In genomic region chr2:132293694-132294450, GRCm38 (mm10) we compare ENCODE assay signal across 22 mouse cellular contexts. TPM values are rescaled to one million over a fixed set of nuclear protein-coding genes. Genes with fewer than 3 reads are reported as not detected.
DNase-seq lines count a peak whose midpoint lies in the region; ATAC-seq and TF ChIP-seq lines count a peak whose summit lies in the region.
"Had no signal": no experiment of that assay in that cellular context is flagged by ENCODE, and none has a peak within 500 bp of the region (broad histone marks: within the 10 kb centered on the region; RNA-seq: fewer than 3 reads in every experiment).

No protein-coding gene starts in this region.

- no peaks in the 10 kb centered on the region for H3K27me3 ChIP-seq in heart, embryonic 10.5 days (ENCODE audit: insufficient read depth, poor library complexity, severe bottlenecking)
- H3K27me3 ChIP-seq in G1E (ENCODE audit: insufficient read depth, low read length) = no peaks in the 10 kb centered on the region
- H3K27me3 ChIP-seq in liver, embryonic 12.5 days (replicated peaks) = no peaks in the 10 kb centered on the region
- H3K27me3 ChIP-seq: embryonic facial prominence, embryonic 15.5 days; intestine, embryonic 15.5 days; limb, embryonic 15.5 days; neural tube, embryonic 12.5 days had no signal

- H3K27ac ChIP-seq in heart, embryonic 10.5 days = 0 out of 2 replicates have a peak overlapping the region, but pooled peaks have one; percentile 80
- no peak overlapping the region for H3K27ac ChIP-seq in liver, embryonic 12.5 days
- H3K27ac ChIP-seq: embryonic facial prominence, embryonic 15.5 days; hindbrain, embryonic 14.5 days; intestine, embryonic 15.5 days; limb, embryonic 15.5 days; neural tube, embryonic 12.5 days had no signal

- no peak overlapping the region for H3K9ac ChIP-seq in liver, embryonic 12.5 days
- H3K9ac ChIP-seq: embryonic facial prominence, embryonic 15.5 days; forebrain, postnatal 0 days; hindbrain, embryonic 14.5 days; intestine, embryonic 15.5 days; limb, embryonic 15.5 days; neural tube, embryonic 12.5 days had no signal

- H3K4me1 ChIP-seq in heart, embryonic 10.5 days = peaks cover 53% of the 10 kb centered on the region
- peaks cover 35% of the 10 kb centered on the region for H3K4me1 ChIP-seq in G1E (ENCODE audit: insufficient read depth, low read depth, low read length)
- peaks cover 35% of the 10 kb centered on the region for H3K4me1 ChIP-seq in liver, embryonic 12.5 days
- H3K4me1 ChIP-seq: embryonic facial prominence, embryonic 15.5 days had no signal

- no peak overlapping the region for H3K4me3 ChIP-seq in heart, embryonic 10.5 days
- no peak overlapping the region for H3K4me3 ChIP-seq in G1E (ENCODE audit: low read depth, low read length)
- no peak overlapping the region for H3K4me3 ChIP-seq in liver, embryonic 12.5 days
- H3K4me3 ChIP-seq: embryonic facial prominence, embryonic 15.5 days; intestine, embryonic 15.5 days; limb, embryonic 15.5 days; neural tube, embryonic 12.5 days had no signal

- intact Hi-C loops in heart, postnatal 14 days (cut with DNase I) = no loop called here

- no peak for DNase-seq in heart, embryonic 10.5 days (ENCODE audit: low spot score)
- no peak for DNase-seq in heart, postnatal 14 days
- DNase-seq in G1E (ENCODE audit: low spot score) = no peak
- peak; percentile 43 for DNase-seq in thymus, postnatal 25 days
- DNase-seq in cerebellum, adult 11 months = no peak
- no peak for DNase-seq in right cerebral cortex, postnatal 25 days
- DNase-seq: adrenal gland, postnatal 10 days; cerebellum, adult 11-12 months; cerebellum, postnatal 25 days; forebrain, postnatal 0 days; heart, postnatal 36 days; kidney, adult 9 months; kidney, postnatal 25 days; lung, postnatal 10 days had no signal

- H3K9me3 ChIP-seq in heart, embryonic 10.5 days = no peaks in the 10 kb centered on the region
- H3K9me3 ChIP-seq in G1E (replicated peaks) = no peaks in the 10 kb centered on the region
- no peaks in the 10 kb centered on the region for H3K9me3 ChIP-seq in liver, embryonic 12.5 days (replicated peaks)
- H3K9me3 ChIP-seq: embryonic facial prominence, embryonic 15.5 days; intestine, embryonic 15.5 days; limb, embryonic 15.5 days; neural tube, embryonic 12.5 days had no signal

- ATAC-seq in G1E (ENCODE audit: extremely low read depth, insufficient number of reproducible peaks, low FRiP score, poor library complexity, severe bottlenecking) = peak; percentile 56
- ATAC-seq in megakaryocyte progenitor cell, adult 5-6 weeks (replicated peaks; ENCODE audit: poor library complexity) = peak; percentile 63
- no peak for ATAC-seq in liver, embryonic 12.5 days
- ATAC-seq: forebrain, postnatal 0 days; intestine, embryonic 15.5 days had no signal

- no peak overlapping the region for H3K4me2 ChIP-seq in liver, embryonic 12.5 days
- H3K4me2 ChIP-seq: embryonic facial prominence, embryonic 15.5 days; heart, embryonic 11.5 days; hindbrain, embryonic 14.5 days; intestine, embryonic 15.5 days; limb, embryonic 15.5 days; neural tube, embryonic 12.5 days had no signal

- WGBS in heart, embryonic 10.5 days = 77% methylated on average over 10 of the region's 10 CpGs
- 49% methylated on average over 10 of the region's 10 CpGs for WGBS in liver, embryonic 12.5 days (ENCODE audit: insufficient replicate concordance)

- H3K36me3 ChIP-seq in heart, embryonic 10.5 days = peaks cover 33% of the 10 kb centered on the region
- peaks cover 81% of the 10 kb centered on the region for H3K36me3 ChIP-seq in G1E (replicated peaks)
- H3K36me3 ChIP-seq in liver, embryonic 12.5 days = peaks cover 53% of the 10 kb centered on the region

- no peak for TF ChIP-seq CTCF in G1E (IDR thresholded peaks at IDR 0.05; ENCODE audit: low read depth, low read length)

RNA-seq across cellular contexts. Expression of gene Cds2, which starts 30.9 kb away (rescaled TPM):
- polyA plus RNA-seq in heart, embryonic 10.5 days (2016; fragmentation: Nextera tagmentation; extraction: Ambion mirVana) = 20.0 and 20.4 TPM in 2 replicates
- 10 to 100 TPM; 80.1 to 91.4 TPM for total RNA-seq in heart, postnatal 14 days (2021)
- total RNA-seq in G1E (2014; fragmentation: Nextera tagmentation) = 15.8 and 26.6 TPM in 2 replicates
- 17.6 and 19.6 TPM in 2 replicates for total RNA-seq in G1E (2017)
- polyA plus RNA-seq in G1E (2012) = 8.6 and 12.6 TPM in 2 replicates
- total RNA-seq in megakaryocyte progenitor cell, adult 5-6 weeks (2015) = 6.9 and 9.3 TPM in 2 replicates
- total RNA-seq in megakaryocyte progenitor cell, adult 5-6 weeks (2017) = 8.6 and 10.5 TPM in 2 replicates
- 13.7 and 15.4 TPM in 2 replicates for polyA plus RNA-seq in liver, embryonic 12.5 days (2016; fragmentation: Nextera tagmentation; extraction: Ambion mirVana)

RNA-seq across cellular contexts. Expression of gene Pcna, which starts 40.8 kb away (rescaled TPM):
- 217 and 273 TPM in 2 replicates for polyA plus RNA-seq in heart, embryonic 10.5 days (2016; fragmentation: Nextera tagmentation; extraction: Ambion mirVana)
- total RNA-seq in heart, postnatal 14 days (2021) = 10 to 100 TPM; 40.2 to 57.8 TPM
- total RNA-seq in G1E (2014; fragmentation: Nextera tagmentation) (249 and 267 TPM in 2 replicates), G1E (2017) (520 and 531 TPM in 2 replicates)
- 38.5 and 77.8 TPM in 2 replicates for polyA plus RNA-seq in G1E (2012)
- total RNA-seq in megakaryocyte progenitor cell, adult 5-6 weeks (2015) = 782 and 829 TPM in 2 replicates
- total RNA-seq in megakaryocyte progenitor cell, adult 5-6 weeks (2017) = 543 and 606 TPM in 2 replicates
- polyA plus RNA-seq in liver, embryonic 12.5 days (2016; fragmentation: Nextera tagmentation; extraction: Ambion mirVana) = 353 and 360 TPM in 2 replicates

RNA-seq across cellular contexts. Expression of gene Tmem230, which starts 46.3 kb away (rescaled TPM):
- polyA plus RNA-seq in heart, embryonic 10.5 days (2016; fragmentation: Nextera tagmentation; extraction: Ambion mirVana) = 39.4 TPM in 2 replicates
- total RNA-seq in heart, postnatal 14 days (2021) = 10 to 100 TPM; 20.2 to 23.7 TPM
- total RNA-seq in G1E (2014; fragmentation: Nextera tagmentation) = 113 and 147 TPM in 2 replicates
- 41.6 and 42.7 TPM in 2 replicates for total RNA-seq in G1E (2017)
- polyA plus RNA-seq in G1E (2012) = 34.4 and 37.1 TPM in 2 replicates
- total RNA-seq in megakaryocyte progenitor cell, adult 5-6 weeks (2015) = 60.6 and 64.6 TPM in 2 replicates
- total RNA-seq in megakaryocyte progenitor cell, adult 5-6 weeks (2017) = 17.2 and 23.0 TPM in 2 replicates
- polyA plus RNA-seq in liver, embryonic 12.5 days (2016; fragmentation: Nextera tagmentation; extraction: Ambion mirVana) = 24.4 and 25.7 TPM in 2 replicates

Comparison
In these comparisons a context has a peak if more than half of its experiments do, and no peak if none do; other contexts are left out.
1. RNA of gene Pcna, which starts 40.8 kb away (total RNA-seq): 543 to 829 TPM in megakaryocyte progenitor cell, adult 5-6 weeks and 249 to 531 TPM in G1E; 40.2 to 57.8 TPM in heart, postnatal 14 days; every median in the first group is over 4 times any median in the second.